ENCODE assay signal across 8 mouse cellular contexts in the genomic region with DNA sequence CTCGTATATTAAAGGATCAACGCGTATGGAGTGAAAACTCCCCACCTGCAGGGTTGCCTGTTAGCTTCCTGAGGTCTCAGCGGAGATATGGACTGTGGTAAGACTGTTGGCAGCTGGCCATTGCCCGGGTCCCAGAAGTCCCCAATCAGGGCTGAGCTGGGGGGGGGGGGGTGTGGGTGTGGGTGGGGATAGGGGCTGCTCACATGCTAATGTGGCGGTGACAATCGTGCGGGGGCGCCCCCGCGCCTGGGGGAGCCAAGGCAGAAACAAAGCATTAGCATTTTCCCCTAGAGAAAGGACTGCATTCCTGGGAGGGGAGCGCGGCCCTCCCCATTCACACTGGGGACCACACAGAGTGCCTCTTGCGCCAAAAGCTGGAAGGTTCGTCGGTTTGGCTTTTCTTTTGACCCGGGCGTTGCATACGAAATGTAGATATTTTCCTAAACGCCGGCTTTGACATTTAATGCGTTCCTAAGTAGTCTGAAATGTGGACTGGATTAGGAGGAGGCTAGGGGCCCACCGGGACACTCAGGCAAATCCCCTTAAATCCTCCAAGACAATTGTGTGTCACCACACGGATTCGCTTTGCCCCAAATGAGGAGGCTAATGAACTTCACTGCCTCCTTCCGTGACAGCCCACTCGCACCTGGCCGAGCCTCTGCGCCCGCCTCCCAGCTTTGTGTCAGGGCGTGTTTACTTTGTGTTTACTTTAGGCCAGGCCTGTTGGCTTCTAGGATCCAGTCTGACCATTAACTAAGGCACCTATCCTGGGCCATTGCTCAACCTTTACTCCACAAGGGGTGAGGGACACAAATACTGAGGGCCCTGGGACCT. TPM values are rescaled to one million over a fixed set of nuclear protein-coding genes. Genes with fewer than 3 reads are reported as not detected.
DNase-seq lines count a peak whose midpoint lies in the region; ATAC-seq and TF ChIP-seq lines count a peak whose summit lies in the region.

No protein-coding gene starts in this region.

- ATAC-seq in midbrain, embryonic 16.5 days: peak; percentile 70; the same call in 1 of the 2 replicates

- peak overlapping the region; percentile 52 for H3K4me3 ChIP-seq in hindbrain, embryonic 10.5 days
- peak overlapping the region; percentile 21; the same call in 1 of the 2 replicates for H3K4me3 ChIP-seq in midbrain, embryonic 16.5 days (ENCODE audit: low read depth, low read length)

- DNase-seq in heart, adult 11 months: peak; percentile 91
- DNase-seq in heart, postnatal 25 days (ENCODE audit: low spot score): no peak
- peak; percentile 75 for DNase-seq in brain, embryonic 14.5 days (ENCODE audit: low read depth)
- peak; percentile 79 for DNase-seq in hindbrain, embryonic 10.5 days (ENCODE audit: low spot score)
- peak; percentile 57 for DNase-seq in liver
- no peak for DNase-seq in layer of hippocampus, postnatal 10 days (ENCODE audit: low spot score in 2 of 2)
- no peak for DNase-seq in ovary, postnatal 36 days (ENCODE audit: low spot score)

- peaks cover 16% of the 10 kb centered on the region for H3K4me1 ChIP-seq in hindbrain, embryonic 10.5 days (replicated peaks)
- H3K4me1 ChIP-seq in midbrain, embryonic 16.5 days (ENCODE audit: control insufficient read depth, insufficient read depth, low read length): peaks cover 3% of the 10 kb centered on the region; the same call in 1 of the 2 replicates

- H3K4me2 ChIP-seq in midbrain, embryonic 16.5 days (ENCODE audit: low read length): peak overlapping the region; percentile 60

- no peak overlapping the region; the same call in 1 of the 2 replicates for H3K9ac ChIP-seq in midbrain, embryonic 16.5 days (ENCODE audit: low read depth, low read length)

- no peaks in the 10 kb centered on the region for H3K9me3 ChIP-seq in hindbrain, embryonic 10.5 days
- H3K9me3 ChIP-seq in midbrain, embryonic 16.5 days (replicated peaks; ENCODE audit: control insufficient read depth, low read length, poor library complexity, severe bottlenecking): no peaks in the 10 kb centered on the region

- H3K27ac ChIP-seq in hindbrain, embryonic 10.5 days: peak overlapping the region; percentile 84
- H3K27ac ChIP-seq in midbrain, embryonic 16.5 days (ENCODE audit: low read length): no peak overlapping the region

- 2% methylated on average over 31 of the region's 31 CpGs for WGBS in hindbrain, embryonic 10.5 days
- WGBS in midbrain, embryonic 16.5 days: 5% methylated on average over 31 of the region's 31 CpGs

- TF ChIP-seq POLR2A in brain, embryonic 14.5 days (IDR thresholded peaks at IDR 0.05; ENCODE audit: borderline replicate concordance, extremely low read depth, insufficient read depth, insufficient read length, poor library complexity, severe bottlenecking): no peak

- intact Hi-C loops in heart, postnatal 25 days (cut with DNase I): loop anchor here (5.0 kb wide), 1 partner anchor 167 kb away; no protein-coding TSS in a partner anchor

- peaks cover 40% of the 10 kb centered on the region for H3K36me3 ChIP-seq in hindbrain, embryonic 10.5 days
- H3K36me3 ChIP-seq in midbrain, embryonic 16.5 days (ENCODE audit: control insufficient read depth, insufficient read depth, low read length): peaks cover 6% of the 10 kb centered on the region; the same call in 1 of the 2 replicates

- no peaks in the 10 kb centered on the region for H3K27me3 ChIP-seq in hindbrain, embryonic 10.5 days (ENCODE audit: insufficient read depth, poor library complexity, severe bottlenecking)
- H3K27me3 ChIP-seq in midbrain, embryonic 16.5 days (ENCODE audit: control insufficient read depth, insufficient read depth, low read depth, low read length): no peaks in the 10 kb centered on the region

- TF ChIP-seq CTCF in brain, embryonic 14.5 days (IDR thresholded peaks at IDR 0.05; ENCODE audit: borderline replicate concordance, extremely low read depth, insufficient read depth, insufficient read length): no peak

RNA-seq across cellular contexts. Expression of a gene that starts 20.2 kb away (rescaled TPM):
- not detected for total RNA-seq in heart, postnatal 25 days (2021)
- 0.13 and 0.31 TPM in 2 replicates for polyA plus RNA-seq in brain, embryonic 14.5 days (2012; rRNA removed)
- polyA plus RNA-seq in hindbrain, embryonic 10.5 days (2016; fragmentation: Nextera tagmentation; extraction: Ambion mirVana): 3.8 and 8.3 TPM in 2 replicates
- polyA plus RNA-seq in midbrain, embryonic 16.5 days (2015; fragmentation: Nextera tagmentation; extraction: Ambion mirVana): 0.15 and 0.17 TPM in 2 replicates
- total RNA-seq in layer of hippocampus, postnatal 10 days (2021): under 1 TPM; 0.18 to 0.27 TPM

RNA-seq across cellular contexts. Expression of a gene that starts 55.6 kb away (rescaled TPM):
- 10 to 100 TPM; 19.7 to 21.8 TPM for total RNA-seq in heart, postnatal 25 days (2021)
- 64.4 and 67.7 TPM in 2 replicates for polyA plus RNA-seq in brain, embryonic 14.5 days (2012; rRNA removed)
- 67.4 and 68.7 TPM in 2 replicates for polyA plus RNA-seq in hindbrain, embryonic 10.5 days (2016; fragmentation: Nextera tagmentation; extraction: Ambion mirVana)
- polyA plus RNA-seq in midbrain, embryonic 16.5 days (2015; fragmentation: Nextera tagmentation; extraction: Ambion mirVana): 54.0 and 59.3 TPM in 2 replicates
- total RNA-seq in layer of hippocampus, postnatal 10 days (2021): 10 to 100 TPM; 46.1 to 52.7 TPM

Comparison
In these comparisons a context has a peak if more than half of its experiments do, and no peak if none do; other contexts are left out.
1. DNase-seq: peak in heart, adult 11 months (single experiment), brain, embryonic 14.5 days (single experiment), hindbrain, embryonic 10.5 days (single experiment) and liver (single experiment); none in heart, postnatal 25 days (single experiment), layer of hippocampus, postnatal 10 days (0 of 2) and ovary, postnatal 36 days (single experiment).